Mouse (Mus musculus) T-cell, adult 2 months (primary cell): Measurements from ENCODE around the gene Cacna2d4.

Experiments used
- DNase-seq: peaks from one replicate; pipeline ENCODE4 v3.0.0; 2022; ENCODE audit warnings: low spot score

Gene Cacna2d4

GRCm38 (mm10) chr6:119220297-119220696 is 16.0 kb upstream of the Cacna2d4 start:
- peak; percentile 35 for DNase-seq

DNA sequence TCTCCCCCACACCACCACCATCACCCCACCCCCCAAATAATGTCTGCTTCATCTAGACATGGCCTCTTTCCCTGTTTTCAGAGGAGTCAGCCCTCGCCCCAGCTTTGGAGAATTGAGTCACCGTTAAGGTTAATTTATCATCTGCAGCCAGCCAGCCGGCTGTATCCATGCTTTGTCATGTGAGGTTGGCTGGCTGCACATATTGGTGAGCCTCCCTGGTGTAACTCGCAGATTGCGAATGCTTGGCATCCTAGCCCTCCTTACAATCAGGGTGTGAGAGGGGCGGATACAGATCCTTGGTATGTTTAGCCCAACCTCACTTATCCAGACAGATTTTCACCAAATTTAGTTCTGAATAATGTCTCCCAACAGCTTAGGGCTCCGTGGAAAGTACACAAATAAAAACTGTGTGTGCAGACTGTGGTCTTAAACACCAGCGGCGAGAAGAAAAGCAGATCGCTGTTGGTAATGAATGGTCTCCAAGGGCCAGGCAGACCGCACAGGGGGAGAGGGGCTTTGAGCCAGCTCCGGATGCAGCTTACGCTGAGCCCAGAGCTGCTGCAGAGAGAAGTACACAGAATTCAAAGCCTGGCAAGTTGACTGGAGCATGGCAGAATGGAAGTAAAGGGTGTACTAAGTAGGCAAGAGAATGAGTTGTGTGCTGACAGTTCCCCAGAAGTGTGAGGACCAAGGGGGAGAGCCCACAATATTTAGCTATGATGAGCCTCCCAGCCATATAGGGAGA is 11.7 kb upstream of the Cacna2d4 start:
- no peak for DNase-seq

- DNase-seq = no peak
Measured at GRCm38 (mm10) chr6:119225226-119225625, 11.1 kb upstream of the Cacna2d4 start.

DNA sequence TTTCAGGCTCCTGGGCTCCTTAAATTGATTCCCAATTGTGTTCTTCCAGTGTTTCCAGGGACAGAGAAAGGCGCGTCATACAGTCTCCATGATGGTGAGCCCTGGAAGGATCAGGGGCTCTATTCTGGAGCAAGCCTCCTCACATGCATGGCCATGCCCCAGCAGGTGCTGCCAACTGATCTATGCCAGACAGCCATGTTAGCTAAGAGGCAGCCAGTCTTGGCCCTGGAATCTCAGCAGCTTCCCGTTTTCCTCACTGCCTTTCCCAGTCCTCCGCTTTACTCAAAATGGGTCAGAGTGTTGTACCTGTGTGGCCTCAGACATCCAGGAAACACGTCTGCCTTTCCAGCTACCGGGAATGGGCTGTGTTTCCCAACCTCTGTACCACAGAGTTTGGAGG is 10.6 kb upstream of the Cacna2d4 start:
- DNase-seq = no peak

GRCm38 (mm10) chr6:119227001-119227400 is 9.3 kb upstream of the Cacna2d4 start:
- DNase-seq = no peak

DNA sequence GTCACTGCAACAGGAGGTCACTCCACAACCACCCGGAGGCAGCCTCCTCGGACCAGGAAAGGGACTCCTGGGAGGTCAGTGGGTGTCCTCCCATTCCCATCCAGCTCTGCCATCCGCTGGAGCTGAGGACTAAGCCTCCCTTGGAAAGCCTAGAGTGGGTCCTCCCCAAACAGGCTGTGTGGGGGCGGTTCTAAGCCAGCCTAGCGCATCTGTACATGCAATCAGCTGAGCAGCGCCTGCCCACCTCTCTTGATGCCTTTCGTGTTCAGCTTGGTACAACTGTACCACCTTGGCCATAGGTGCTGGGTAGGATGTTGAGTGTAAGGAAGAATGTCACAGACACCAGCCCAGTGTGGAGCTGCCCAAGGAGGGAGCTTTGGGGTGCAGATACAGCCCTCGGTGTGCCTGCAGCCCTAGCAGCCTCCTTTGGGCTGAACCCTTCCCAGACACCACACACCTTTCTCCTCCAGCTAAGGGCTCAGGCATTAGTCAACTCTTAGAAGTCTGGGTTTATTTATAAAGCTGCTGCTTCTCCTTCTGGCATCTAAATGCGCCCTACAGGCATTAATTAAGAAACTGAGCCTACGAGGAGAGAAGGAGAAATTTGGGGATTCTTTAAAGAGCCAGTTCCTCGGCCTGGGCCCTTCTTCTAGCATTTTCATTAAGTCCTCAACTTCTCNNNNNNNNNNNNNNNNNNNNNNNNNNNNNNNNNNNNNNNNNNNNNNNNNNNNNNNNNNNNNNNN is 7.3 kb upstream of the Cacna2d4 start:
- no peak for DNase-seq

- no peak for DNase-seq
Measured at GRCm38 (mm10) chr6:119233066-119233465, 3.3 kb upstream of the Cacna2d4 start.

DNA sequence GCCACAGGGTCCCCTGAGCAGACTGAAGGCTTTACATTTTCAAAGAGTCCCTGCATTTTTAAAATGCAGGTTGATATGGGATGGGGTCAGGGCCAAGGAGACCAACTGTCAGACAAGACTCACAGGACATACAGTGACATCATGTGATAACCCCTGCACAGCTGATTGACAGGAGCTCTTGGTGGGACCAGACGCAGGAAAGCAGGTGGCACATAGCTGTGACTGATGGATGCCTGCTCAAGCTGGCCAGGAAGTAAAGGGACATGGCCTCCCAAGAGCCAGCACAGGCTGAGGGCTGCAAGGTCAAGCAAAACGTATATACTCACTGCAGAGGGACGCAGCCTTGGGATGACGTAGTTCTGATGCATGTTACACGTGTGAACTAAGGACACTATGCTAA is 885 bp upstream of the Cacna2d4 start:
- no peak for DNase-seq

- DNase-seq = no peak
Measured at GRCm38 (mm10) chr6:119237427-119237989, 1.2 kb downstream of the Cacna2d4 start.

GRCm38 (mm10) chr6:119239341-119240005 is 3.1 kb downstream of the Cacna2d4 start:
- DNase-seq = no peak

DNA sequence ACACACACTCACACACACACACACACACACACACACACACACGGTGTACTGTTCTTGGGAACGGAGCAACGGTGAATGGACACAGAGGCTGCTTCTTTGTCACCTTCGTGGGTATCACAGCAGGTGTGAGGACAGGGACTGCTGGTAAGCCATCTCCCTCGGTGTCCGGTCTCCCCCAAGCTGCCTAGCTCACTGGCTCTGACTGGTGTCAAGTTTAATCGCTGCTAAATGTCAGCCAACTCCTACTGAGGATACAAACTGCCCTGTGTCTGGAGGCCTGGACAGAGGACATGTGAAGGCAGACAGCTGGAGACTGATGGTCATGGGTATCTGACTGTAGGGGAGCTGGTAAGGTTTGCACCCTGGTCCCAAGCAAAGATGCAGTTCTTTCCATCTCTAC is 3.9 kb downstream of the Cacna2d4 start:
- DNase-seq = no peak

GRCm38 (mm10) chr6:119240871-119241705 is 4.8 kb downstream of the Cacna2d4 start:
- DNase-seq = no peak

DNA sequence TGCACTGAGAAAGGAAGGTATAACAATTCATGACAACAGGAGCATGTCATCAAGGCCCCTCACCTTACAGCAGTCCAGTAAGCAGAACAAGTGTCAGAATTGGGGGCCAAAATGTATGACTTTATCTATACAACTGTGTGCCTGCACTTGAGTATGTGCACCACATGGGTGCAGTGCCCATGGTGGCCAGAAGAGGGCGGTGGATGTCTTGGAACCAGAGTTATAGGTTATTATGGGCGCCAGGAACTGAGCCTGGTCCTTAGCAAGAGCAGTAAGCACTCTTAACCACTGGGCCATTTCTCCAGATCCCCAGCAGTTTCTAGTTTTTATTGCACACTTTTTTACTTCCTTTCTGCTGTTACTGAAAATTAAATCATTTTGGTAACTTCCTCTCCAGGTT is 9.8 kb downstream of the Cacna2d4 start:
- DNase-seq = no peak

DNA sequence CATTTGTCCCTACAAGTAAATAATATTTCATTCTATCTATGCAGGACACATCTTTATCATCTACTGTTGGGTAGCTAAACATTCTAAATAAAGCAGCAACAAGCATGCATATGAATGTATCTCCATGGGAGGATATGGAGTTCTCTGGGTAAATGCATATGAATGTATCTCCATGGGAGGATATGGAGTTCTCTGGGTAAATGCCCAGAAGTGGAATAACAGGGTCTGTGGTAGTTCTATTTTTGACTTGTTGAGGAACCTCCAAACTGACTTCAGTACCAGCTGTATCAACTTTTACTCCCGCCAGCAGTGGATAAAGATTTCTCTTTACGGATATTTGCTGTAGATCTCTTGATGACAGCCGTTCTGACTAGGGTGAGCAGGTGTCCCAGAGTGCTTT is 12.3 kb downstream of the Cacna2d4 start:
- DNase-seq = no peak

DNA sequence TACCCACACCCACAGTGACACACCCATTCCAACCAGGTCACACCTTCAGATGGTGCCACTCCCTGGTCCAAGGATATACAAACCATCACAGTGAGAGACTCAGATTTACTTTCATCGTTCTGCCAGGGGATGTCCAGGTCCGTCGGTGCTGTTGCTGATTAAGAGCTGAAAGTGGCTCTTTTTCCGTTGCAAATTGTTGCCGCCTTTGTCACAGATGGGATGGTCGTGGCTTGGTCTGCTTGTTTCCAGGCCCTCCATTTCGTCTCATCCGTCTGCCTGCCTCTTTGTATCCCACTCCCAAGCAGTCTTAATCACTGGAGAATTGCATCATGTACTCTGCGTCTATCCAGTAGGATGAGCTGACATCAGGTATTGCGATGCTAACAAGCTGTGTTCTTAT is 13.4 kb downstream of the Cacna2d4 start:
- DNase-seq = no peak

GRCm38 (mm10) chr6:119251704-119252103 is 15.4 kb downstream of the Cacna2d4 start:
- no peak for DNase-seq

GRCm38 (mm10) chr6:119276713-119277112 is 40.4 kb downstream of the Cacna2d4 start:
- no peak for DNase-seq

DNA sequence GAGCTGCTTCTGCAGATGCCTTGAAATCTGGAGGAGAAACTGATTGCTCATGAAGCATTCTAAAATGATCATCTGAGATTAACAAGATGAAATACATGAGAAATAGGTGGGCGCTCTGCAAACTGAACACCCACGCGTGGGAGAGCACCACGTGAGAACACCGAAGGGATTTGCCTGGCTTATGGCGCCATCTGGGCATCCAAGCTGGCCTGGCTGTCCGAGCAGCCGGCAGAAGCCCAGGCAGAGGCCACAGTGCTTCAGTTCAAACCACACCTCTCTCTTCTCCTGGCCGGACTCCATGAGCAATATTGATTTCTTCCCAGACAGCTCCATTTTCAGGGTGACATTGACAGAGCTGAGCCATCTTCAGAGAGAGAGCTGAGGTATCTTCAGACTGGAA is 44.4 kb downstream of the Cacna2d4 start:
- no peak for DNase-seq

DNA sequence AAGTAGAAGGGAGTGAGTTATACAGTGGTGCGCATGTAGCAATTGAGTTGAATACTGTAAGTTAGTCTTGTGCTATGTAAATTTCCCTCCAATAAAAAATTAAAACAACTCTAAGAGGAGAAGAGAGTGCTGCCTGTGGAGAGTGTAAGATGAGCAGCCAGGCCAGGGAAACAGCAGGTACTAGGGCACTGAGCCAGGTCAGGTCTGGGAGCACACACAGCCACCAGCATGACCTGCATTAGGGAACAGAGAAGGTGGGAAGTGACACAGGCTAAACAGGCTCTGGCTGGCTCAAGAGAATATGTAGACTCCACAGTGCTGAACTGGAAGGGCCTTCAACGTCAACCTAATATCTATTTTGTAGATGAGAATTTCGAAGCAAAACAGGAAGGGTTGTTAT is 65.0 kb downstream of the Cacna2d4 start:
- no peak for DNase-seq

GRCm38 (mm10) chr6:119303331-119303730 is 67.0 kb downstream of the Cacna2d4 start:
- DNase-seq = no peak

DNA sequence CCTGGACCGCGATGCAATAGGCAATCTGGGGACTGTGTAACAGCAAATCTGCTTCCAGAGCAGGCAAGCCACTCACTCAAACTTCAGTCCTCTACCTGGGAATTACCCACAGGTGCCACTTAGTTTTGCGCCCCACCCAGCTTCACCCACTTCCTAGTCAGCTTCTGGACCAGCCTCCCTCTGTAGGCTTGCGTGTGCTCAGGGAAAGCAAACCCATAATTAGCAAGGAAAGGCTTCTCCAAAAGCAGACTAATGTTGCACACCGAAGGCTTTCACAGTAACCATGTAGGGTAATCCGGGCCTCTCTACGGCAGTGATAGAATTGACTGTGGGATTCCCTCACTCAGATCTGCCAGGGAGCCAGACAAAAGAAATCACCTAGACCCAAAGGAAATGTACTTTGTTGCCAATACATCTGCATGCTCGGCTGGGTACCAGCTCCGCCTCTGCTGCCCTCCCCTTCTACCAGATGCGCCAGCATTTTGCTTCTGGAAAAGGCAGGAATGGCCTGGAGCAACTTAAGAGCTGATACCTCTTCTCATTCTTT is 71.6 kb downstream of the Cacna2d4 start:
- no peak for DNase-seq

GRCm38 (mm10) chr6:119310176-119310575 is 73.8 kb downstream of the Cacna2d4 start:
- DNase-seq = no peak
